Mouse (Mus musculus): ENCODE measurements at regions not wholly inside any gene's neighbourhood (a gene's known extent, or its start where the extent isn't known, plus 50 kb on each side); places are given as distances from the start of the nearest gene placed in this dataset.

DNA sequence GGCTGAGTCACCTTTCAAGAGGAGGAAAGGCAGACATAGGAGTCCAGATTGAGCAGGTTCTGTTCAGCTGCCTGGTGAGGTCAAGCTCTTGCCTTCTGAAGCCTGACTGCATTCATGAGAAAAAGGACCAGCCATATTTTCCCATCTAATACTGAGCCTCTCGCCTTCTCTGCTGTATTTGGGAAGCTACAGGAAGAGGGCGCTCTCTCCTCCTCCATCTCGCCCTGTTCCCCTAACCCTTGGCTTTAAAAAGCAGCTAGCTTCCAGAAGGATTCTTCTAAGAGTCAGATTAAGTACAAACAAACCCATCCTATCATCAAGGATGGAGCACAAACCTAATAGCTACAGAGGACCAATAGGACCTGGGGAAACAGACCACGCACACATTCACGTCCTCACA lies 98.3 kb downstream of the Foxb1 start:
- Histone ChIP-seq H3K4me1 (ENCODE audit: control insufficient read depth in 1 of 2, insufficient read depth in 2 of 2) (peaks cover 8 to 38% of the 10 kb centered on the region in 2 experiments), H3K27me3 (replicated peaks) (no peaks in the 10 kb centered on the region), H3K36me3 (replicated peaks in 1 of 2; ENCODE audit: control insufficient read depth in 1 of 2, insufficient read depth in 1 of 2, low read length in 1 of 2) (no peaks in the 10 kb centered on the region), H3K4me2 (ENCODE audit: insufficient read depth, low read depth, poor library complexity, severe bottlenecking) (no peak overlapping the region), H3K9ac (ENCODE audit: insufficient read depth, low read depth) (no peak overlapping the region), H3K9me3 (replicated peaks; ENCODE audit: low read length) (peaks cover 3% of the 10 kb centered on the region), H3K27ac (ENCODE audit: insufficient read depth, low read depth) (no peak overlapping the region), H3K79me2 (replicated peaks; ENCODE audit: control insufficient read depth, extremely low read depth, insufficient read depth, poor library complexity, severe bottlenecking) (no peaks in the 10 kb centered on the region), H3K4me3 (replicated peaks in 1 of 3; ENCODE audit: low read depth in 2 of 3, low read length in 2 of 3, poor library complexity in 1 of 3) (no peak overlapping the region)
- TF ChIP-seq CTCF (conservative IDR thresholded peaks at IDR 0.05 in 1 of 2, IDR thresholded peaks at IDR 0.05 in 1 of 2; ENCODE audit: low read depth in 2 of 2, low read length in 2 of 2): peak; percentile 35 to 78
- TF ChIP-seq ZC3H11A (IDR thresholded peaks at IDR 0.05; ENCODE audit: low read depth, low read length): peak; percentile 43; the same call in 1 of the 2 replicates
- peak; percentile 88 for TF ChIP-seq SMC3 (IDR thresholded peaks at IDR 0.05; ENCODE audit: low read depth, low read length)
- TF ChIP-seq IRF4 (IDR thresholded peaks at IDR 0.05; ENCODE audit: low read depth, low read length): no peak
- peak; percentile 78 for TF ChIP-seq RAD21 (IDR thresholded peaks at IDR 0.05; ENCODE audit: low read depth, low read length)
- dilution Hi-C loops (cut with MboI; ENCODE audit: extremely low pct_ligation_motif_present, extremely low pct_unique_long_range_greater_than_20kb, low sequenced_read_pairs): no loop called here
- in situ Hi-C loops (cut with MboI; ENCODE audit: low pct_ligation_motif_present, low pct_unique_long_range_greater_than_20kb, low sequenced_read_pairs): no loop called here
- no peak for DNase-seq (ENCODE audit: extremely low read depth)

GRCm38 (mm10) chr9:69658276-69658675 lies 102.5 kb downstream of the Foxb1 start:
- H3K9me3 ChIP-seq (replicated peaks; ENCODE audit: low read length): peaks cover 3% of the 10 kb centered on the region
- H3K9ac ChIP-seq (ENCODE audit: insufficient read depth, low read depth): no peak overlapping the region
- H3K27ac ChIP-seq (ENCODE audit: insufficient read depth, low read depth): no peak overlapping the region
- dilution Hi-C loops (cut with MboI; ENCODE audit: extremely low pct_ligation_motif_present, extremely low pct_unique_long_range_greater_than_20kb, low sequenced_read_pairs): no loop called here
- no peaks in the 10 kb centered on the region for H3K27me3 ChIP-seq (replicated peaks)
- in situ Hi-C loops (cut with MboI; ENCODE audit: low pct_ligation_motif_present, low pct_unique_long_range_greater_than_20kb, low sequenced_read_pairs): no loop called here
- TF ChIP-seq CTCF (conservative IDR thresholded peaks at IDR 0.05 in 1 of 2, IDR thresholded peaks at IDR 0.05 in 1 of 2; ENCODE audit: low read depth in 2 of 2, low read length in 2 of 2): no peak
- no peak for TF ChIP-seq ZC3H11A (IDR thresholded peaks at IDR 0.05; ENCODE audit: low read depth, low read length)
- no peak for TF ChIP-seq CHD1 (IDR thresholded peaks at IDR 0.05; ENCODE audit: low read depth, low read length)
- TF ChIP-seq CHD2 (IDR thresholded peaks at IDR 0.05; ENCODE audit: low read length): no peak
- no peak for TF ChIP-seq SIN3A (IDR thresholded peaks at IDR 0.05; ENCODE audit: low read length)
- TF ChIP-seq HCFC1 (IDR thresholded peaks at IDR 0.05; ENCODE audit: low read depth, low read length): no peak
- no peaks in the 10 kb centered on the region for H3K36me3 ChIP-seq (replicated peaks in 1 of 2; ENCODE audit: control insufficient read depth in 1 of 2, insufficient read depth in 1 of 2, low read length in 1 of 2)
- H3K4me3 ChIP-seq (replicated peaks in 1 of 3; ENCODE audit: low read depth in 2 of 3, low read length in 2 of 3, poor library complexity in 1 of 3): no peak overlapping the region
- no peaks in the 10 kb centered on the region for H3K79me2 ChIP-seq (replicated peaks; ENCODE audit: control insufficient read depth, extremely low read depth, insufficient read depth, poor library complexity, severe bottlenecking)
- H3K4me1 ChIP-seq (ENCODE audit: control insufficient read depth in 1 of 2, insufficient read depth in 2 of 2): peaks cover 15 to 39% of the 10 kb centered on the region in 2 experiments
- DNase-seq (ENCODE audit: extremely low read depth): no peak
- no peak overlapping the region for H3K4me2 ChIP-seq (ENCODE audit: insufficient read depth, low read depth, poor library complexity, severe bottlenecking)

GRCm38 (mm10) chr9:69656053-69656452 lies 104.7 kb downstream of the Foxb1 start:
- Histone ChIP-seq H3K79me2 (replicated peaks; ENCODE audit: control insufficient read depth, extremely low read depth, insufficient read depth, poor library complexity, severe bottlenecking) (no peaks in the 10 kb centered on the region), H3K4me1 (ENCODE audit: control insufficient read depth in 1 of 2, insufficient read depth in 2 of 2) (peaks cover 10 to 25% of the 10 kb centered on the region in 2 experiments), H3K36me3 (replicated peaks in 1 of 2; ENCODE audit: control insufficient read depth in 1 of 2, insufficient read depth in 1 of 2, low read length in 1 of 2) (no peaks in the 10 kb centered on the region), H3K4me3 (replicated peaks in 1 of 3; ENCODE audit: low read depth in 2 of 3, low read length in 2 of 3, poor library complexity in 1 of 3) (no peak overlapping the region), H3K9ac (ENCODE audit: insufficient read depth, low read depth) (no peak overlapping the region), H3K4me2 (ENCODE audit: insufficient read depth, low read depth, poor library complexity, severe bottlenecking) (0 out of 2 replicates have a peak overlapping the region, but pooled peaks have one; percentile 0), H3K27me3 (replicated peaks) (no peaks in the 10 kb centered on the region), H3K9me3 (replicated peaks; ENCODE audit: low read length) (peaks cover under 1% of the 10 kb centered on the region), H3K27ac (ENCODE audit: insufficient read depth, low read depth) (no peak overlapping the region)
- dilution Hi-C loops (cut with MboI; ENCODE audit: extremely low pct_ligation_motif_present, extremely low pct_unique_long_range_greater_than_20kb, low sequenced_read_pairs): no loop called here
- in situ Hi-C loops (cut with MboI; ENCODE audit: low pct_ligation_motif_present, low pct_unique_long_range_greater_than_20kb, low sequenced_read_pairs): no loop called here
- DNase-seq (ENCODE audit: extremely low read depth): peak; percentile 81
- no peak for TF ChIP-seq MAFK (IDR thresholded peaks at IDR 0.05; ENCODE audit: insufficient replicate concordance, low read length)
- no peak for TF ChIP-seq POLR2A (IDR thresholded peaks at IDR 0.05; ENCODE audit: low read depth, low read length)
- TF ChIP-seq IRF4 (IDR thresholded peaks at IDR 0.05; ENCODE audit: low read depth, low read length): peak; percentile 93
- no peak for TF ChIP-seq NELFE (IDR thresholded peaks at IDR 0.05; ENCODE audit: low read depth, low read length)
- peak; percentile 48; the same call in 1 of the 2 replicates for TF ChIP-seq TCF12 (IDR thresholded peaks at IDR 0.05; ENCODE audit: low read depth, low read length)
- TF ChIP-seq TBP (conservative IDR thresholded peaks at IDR 0.05; ENCODE audit: low read depth, low read length): no peak
- peak; percentile 72 for TF ChIP-seq BHLHE40 (IDR thresholded peaks at IDR 0.05; ENCODE audit: low read depth, low read length)
- peak; percentile 45; the same call in 1 of the 2 replicates for TF ChIP-seq MAX (IDR thresholded peaks at IDR 0.05; ENCODE audit: low read length)
- peak; percentile 61 for TF ChIP-seq ETS1 (conservative IDR thresholded peaks at IDR 0.05; ENCODE audit: low read depth, low read length)
- TF ChIP-seq CHD1 (IDR thresholded peaks at IDR 0.05; ENCODE audit: low read depth, low read length): no peak
- no peak for TF ChIP-seq CTCF (conservative IDR thresholded peaks at IDR 0.05 in 1 of 2, IDR thresholded peaks at IDR 0.05 in 1 of 2; ENCODE audit: low read depth in 2 of 2, low read length in 2 of 2)
- TF ChIP-seq JUN (IDR thresholded peaks at IDR 0.05; ENCODE audit: insufficient read depth, low read depth, low read length): no peak
- TF ChIP-seq CHD2 (IDR thresholded peaks at IDR 0.05; ENCODE audit: low read length): peak; percentile 91
- no peak for TF ChIP-seq JUND (conservative IDR thresholded peaks at IDR 0.05; ENCODE audit: low read depth, low read length)
- no peak for TF ChIP-seq POLR2AphosphoS2 (IDR thresholded peaks at IDR 0.05; ENCODE audit: low read depth, low read length)
- no peak for TF ChIP-seq SMC3 (IDR thresholded peaks at IDR 0.05; ENCODE audit: low read depth, low read length)
- TF ChIP-seq ELF1 (IDR thresholded peaks at IDR 0.05; ENCODE audit: low read depth, low read length): no peak
- no peak for TF ChIP-seq HCFC1 (IDR thresholded peaks at IDR 0.05; ENCODE audit: low read depth, low read length)
- peak; percentile 90 for TF ChIP-seq EP300 (IDR thresholded peaks at IDR 0.05; ENCODE audit: low read length)
- no peak for TF ChIP-seq NRF1 (IDR thresholded peaks at IDR 0.05; ENCODE audit: low read depth, low read length)
- peak; percentile 45; the same call in 1 of the 2 replicates for TF ChIP-seq MYC (IDR thresholded peaks at IDR 0.05; ENCODE audit: low read depth, low read length)
- TF ChIP-seq RCOR1 (conservative IDR thresholded peaks at IDR 0.05; ENCODE audit: low read depth, low read length): no peak

All from CH12.LX (cell line).